Mouse (Mus musculus): ENCODE results near the gene Vwa8. TPM values are rescaled to one million over a fixed set of nuclear protein-coding genes. Genes with fewer than 3 reads are reported as not detected.
A peak's percentile ranks its signal among the peaks of the same experiment; 100 is the strongest.

Gene Vwa8
- total and polyA plus RNA-seq, 2 experiments from 2014 or later, result 8.1 to 19.5 TPM

GRCm38 (mm10) chr14:78895496-78895895 is 46.6 kb downstream of the Vwa8 start:
- no peak for ATAC-seq (ENCODE audit: low FRiP score)
- Histone ChIP-seq H3K4me2 (ENCODE audit: low read depth, low read length, poor library complexity, severe bottlenecking) (no peak overlapping the region), H3K9me3 (ENCODE audit: low read length) (no peaks in the 10 kb centered on the region), H3K27me3 (ENCODE audit: insufficient read depth, low read length) (no peaks in the 10 kb centered on the region), H3K4me3 (ENCODE audit: low read depth, low read length) (no peak overlapping the region), H3K9ac (replicated peaks; ENCODE audit: low read length, poor library complexity, severe bottlenecking) (no peak overlapping the region), H3K27ac (ENCODE audit: low read depth, low read length) (no peak overlapping the region), H3K4me1 (ENCODE audit: insufficient read depth, low read length) (no peaks in the 10 kb centered on the region), H3K36me3 (ENCODE audit: insufficient read depth, low read length) (no peaks in the 10 kb centered on the region)
- DNase-seq (ENCODE audit: low spot score), result no peak
- TF ChIP-seq CTCF (IDR thresholded peaks at IDR 0.05), result no peak
- WGBS, result 97% methylated on average over 1 of the region's 1 CpGs

GRCm38 (mm10) chr14:78896252-78896651 is 47.4 kb downstream of the Vwa8 start:
- Histone ChIP-seq H3K9ac (replicated peaks; ENCODE audit: low read length, poor library complexity, severe bottlenecking) (no peak overlapping the region), H3K4me2 (ENCODE audit: low read depth, low read length, poor library complexity, severe bottlenecking) (no peak overlapping the region), H3K4me3 (ENCODE audit: low read depth, low read length) (no peak overlapping the region), H3K9me3 (ENCODE audit: low read length) (no peaks in the 10 kb centered on the region), H3K27ac (ENCODE audit: low read depth, low read length) (no peak overlapping the region), H3K36me3 (ENCODE audit: insufficient read depth, low read length) (no peaks in the 10 kb centered on the region), H3K4me1 (ENCODE audit: insufficient read depth, low read length) (0 out of 2 replicates have a peak, but pooled peaks cover 5% of the 10 kb centered on the region), H3K27me3 (ENCODE audit: insufficient read depth, low read length) (no peaks in the 10 kb centered on the region)
- ATAC-seq (ENCODE audit: low FRiP score) (no peak), DNase-seq (ENCODE audit: low spot score) (peak; percentile 53)
- no peak for TF ChIP-seq CTCF (IDR thresholded peaks at IDR 0.05)
- WGBS, result 94% methylated on average over 5 of the region's 5 CpGs

GRCm38 (mm10) chr14:78900770-78901169 is 51.9 kb downstream of the Vwa8 start:
- Histone ChIP-seq H3K9me3 (ENCODE audit: low read length) (no peaks in the 10 kb centered on the region), H3K27ac (ENCODE audit: low read depth, low read length) (peak overlapping the region; percentile 47), H3K4me1 (ENCODE audit: insufficient read depth, low read length) (0 out of 2 replicates have a peak, but pooled peaks cover 5% of the 10 kb centered on the region), H3K4me2 (ENCODE audit: low read depth, low read length, poor library complexity, severe bottlenecking) (no peak overlapping the region), H3K9ac (replicated peaks; ENCODE audit: low read length, poor library complexity, severe bottlenecking) (no peak overlapping the region), H3K27me3 (ENCODE audit: insufficient read depth, low read length) (no peaks in the 10 kb centered on the region), H3K36me3 (ENCODE audit: insufficient read depth, low read length) (no peaks in the 10 kb centered on the region), H3K4me3 (ENCODE audit: low read depth, low read length) (no peak overlapping the region)
- DNase-seq (ENCODE audit: low spot score), result peak; percentile 28
- peak; percentile 62; the same call in 1 of the 2 replicates for ATAC-seq (ENCODE audit: low FRiP score)
- 26% methylated on average over 2 of the region's 2 CpGs for WGBS
- TF ChIP-seq CTCF (IDR thresholded peaks at IDR 0.05), result no peak

GRCm38 (mm10) chr14:78908205-78908863 is 59.5 kb downstream of the Vwa8 start:
- WGBS, result 91% methylated on average over 10 of the region's 10 CpGs
- Histone ChIP-seq H3K4me3 (ENCODE audit: low read depth, low read length) (no peak overlapping the region), H3K4me1 (ENCODE audit: insufficient read depth, low read length) (no peaks in the 10 kb centered on the region), H3K27me3 (ENCODE audit: insufficient read depth, low read length) (no peaks in the 10 kb centered on the region), H3K27ac (ENCODE audit: low read depth, low read length) (no peak overlapping the region), H3K9me3 (ENCODE audit: low read length) (no peaks in the 10 kb centered on the region), H3K9ac (replicated peaks; ENCODE audit: low read length, poor library complexity, severe bottlenecking) (no peak overlapping the region), H3K4me2 (ENCODE audit: low read depth, low read length, poor library complexity, severe bottlenecking) (no peak overlapping the region), H3K36me3 (ENCODE audit: insufficient read depth, low read length) (no peaks in the 10 kb centered on the region)
- DNase-seq (ENCODE audit: low spot score), result no peak
- TF ChIP-seq CTCF (IDR thresholded peaks at IDR 0.05), result no peak
- ATAC-seq (ENCODE audit: low FRiP score), result no peak

GRCm38 (mm10) chr14:78912076-78912475 is 63.2 kb downstream of the Vwa8 start:
- H3K4me3 ChIP-seq (ENCODE audit: low read depth, low read length), result no peak overlapping the region

GRCm38 (mm10) chr14:78914180-78914579 is 65.3 kb downstream of the Vwa8 start:
- Histone ChIP-seq H3K9me3 (ENCODE audit: low read length) (no peaks in the 10 kb centered on the region), H3K36me3 (ENCODE audit: insufficient read depth, low read length) (no peaks in the 10 kb centered on the region), H3K9ac (replicated peaks; ENCODE audit: low read length, poor library complexity, severe bottlenecking) (no peak overlapping the region), H3K4me1 (ENCODE audit: insufficient read depth, low read length) (no peaks in the 10 kb centered on the region), H3K4me3 (ENCODE audit: low read depth, low read length) (no peak overlapping the region), H3K4me2 (ENCODE audit: low read depth, low read length, poor library complexity, severe bottlenecking) (no peak overlapping the region), H3K27ac (ENCODE audit: low read depth, low read length) (no peak overlapping the region), H3K27me3 (ENCODE audit: insufficient read depth, low read length) (no peaks in the 10 kb centered on the region)
- no peak for ATAC-seq (ENCODE audit: low FRiP score)
- no peak for TF ChIP-seq CTCF (IDR thresholded peaks at IDR 0.05)
- no peak for DNase-seq (ENCODE audit: low spot score)
- WGBS, result 82% methylated on average over 8 of the region's 8 CpGs

More at GRCm38 (mm10) chr14:78912076-78912475, 63.2 kb downstream of the Vwa8 start:
- Histone ChIP-seq H3K27ac (ENCODE audit: low read depth, low read length) (no peak overlapping the region), H3K4me1 (ENCODE audit: insufficient read depth, low read length) (no peaks in the 10 kb centered on the region), H3K36me3 (ENCODE audit: insufficient read depth, low read length) (no peaks in the 10 kb centered on the region), H3K27me3 (ENCODE audit: insufficient read depth, low read length) (no peaks in the 10 kb centered on the region), H3K9ac (replicated peaks; ENCODE audit: low read length, poor library complexity, severe bottlenecking) (no peak overlapping the region), H3K4me2 (ENCODE audit: low read depth, low read length, poor library complexity, severe bottlenecking) (no peak overlapping the region), H3K9me3 (ENCODE audit: low read length) (no peaks in the 10 kb centered on the region)
- DNase-seq (ENCODE audit: low spot score) (no peak), ATAC-seq (ENCODE audit: low FRiP score) (no peak)
- no peak for TF ChIP-seq CTCF (IDR thresholded peaks at IDR 0.05)
- 92% methylated on average over 10 of the region's 10 CpGs for WGBS
